Mouse (Mus musculus): ENCODE measurements at regions not wholly inside any gene's neighbourhood (a gene's known extent, or its start where the extent isn't known, plus 50 kb on each side); places are given as distances from the start of the nearest gene placed in this dataset.

GRCm38 (mm10) chr4:89366581-89367141 is 55.8 kb upstream of the Cdkn2b start:
- H3K4me3 ChIP-seq, result no peak overlapping the region
- H3K4me2 ChIP-seq, result no peak overlapping the region; the same call in 1 of the 2 replicates

GRCm38 (mm10) chr4:89365875-89366274 is 55.0 kb upstream of the Cdkn2b start:
- no peaks in the 10 kb centered on the region for H3K27me3 ChIP-seq
- H3K4me1 ChIP-seq (replicated peaks), result peaks cover 8% of the 10 kb centered on the region
- H3K9ac ChIP-seq, result no peak overlapping the region
- no peaks in the 10 kb centered on the region for H3K9me3 ChIP-seq (replicated peaks)
- no peak overlapping the region for H3K27ac ChIP-seq
- H3K4me3 ChIP-seq, result no peak overlapping the region
- ATAC-seq (replicated peaks; ENCODE audit: insufficient number of reproducible peaks, insufficient read depth, low FRiP score, low read depth), result no peak
- H3K4me2 ChIP-seq, result no peak overlapping the region
- WGBS, result 61% methylated on average over 5 of the region's 5 CpGs
- H3K36me3 ChIP-seq, result no peaks in the 10 kb centered on the region

More at GRCm38 (mm10) chr4:89366581-89367141, 55.8 kb upstream of the Cdkn2b start:
- Histone ChIP-seq H3K9me3 (replicated peaks) (no peaks in the 10 kb centered on the region), H3K27me3 (no peaks in the 10 kb centered on the region), H3K27ac (no peak overlapping the region), H3K9ac (no peak overlapping the region), H3K36me3 (no peaks in the 10 kb centered on the region), H3K4me1 (replicated peaks) (peaks cover 8% of the 10 kb centered on the region)
- no peak for ATAC-seq (replicated peaks; ENCODE audit: insufficient number of reproducible peaks, insufficient read depth, low FRiP score, low read depth)
- WGBS, result 20% methylated on average over 10 of the region's 10 CpGs

GRCm38 (mm10) chr4:89363150-89363683 is 52.4 kb upstream of the Cdkn2b start:
- ATAC-seq (replicated peaks; ENCODE audit: insufficient number of reproducible peaks, insufficient read depth, low FRiP score, low read depth), result no peak
- WGBS, result 62% methylated on average over 2 of the region's 2 CpGs
- Histone ChIP-seq H3K4me3 (no peak overlapping the region), H3K9me3 (replicated peaks) (no peaks in the 10 kb centered on the region), H3K27me3 (no peaks in the 10 kb centered on the region), H3K36me3 (no peaks in the 10 kb centered on the region), H3K4me1 (replicated peaks) (peaks cover 8% of the 10 kb centered on the region), H3K27ac (no peak overlapping the region), H3K9ac (no peak overlapping the region), H3K4me2 (no peak overlapping the region)

- Histone ChIP-seq H3K4me3 (no peak overlapping the region), H3K9ac (no peak overlapping the region), H3K27me3 (no peaks in the 10 kb centered on the region), H3K36me3 (no peaks in the 10 kb centered on the region), H3K27ac (no peak overlapping the region), H3K9me3 (replicated peaks) (no peaks in the 10 kb centered on the region), H3K4me2 (no peak overlapping the region), H3K4me1 (replicated peaks) (peaks cover 8% of the 10 kb centered on the region)
- no peak for ATAC-seq (replicated peaks; ENCODE audit: insufficient number of reproducible peaks, insufficient read depth, low FRiP score, low read depth)
- WGBS, result 40% methylated on average over 3 of the region's 3 CpGs
Observed at GRCm38 (mm10) chr4:89362650-89363049, 51.8 kb upstream of the Cdkn2b start.

GRCm38 (mm10) chr4:89361316-89361715 is 50.5 kb upstream of the Cdkn2b start:
- Histone ChIP-seq H3K9ac (no peak overlapping the region), H3K9me3 (replicated peaks) (no peaks in the 10 kb centered on the region), H3K4me2 (no peak overlapping the region), H3K36me3 (no peaks in the 10 kb centered on the region), H3K27ac (no peak overlapping the region), H3K27me3 (no peaks in the 10 kb centered on the region), H3K4me1 (replicated peaks) (peaks cover under 1% of the 10 kb centered on the region), H3K4me3 (no peak overlapping the region)
- ATAC-seq (replicated peaks; ENCODE audit: insufficient number of reproducible peaks, insufficient read depth, low FRiP score, low read depth), result no peak
- 87% methylated on average over 7 of the region's 7 CpGs for WGBS
